Mouse (Mus musculus) stomach, embryonic 16.5 days (tissue): ENCODE measurements around the gene Rhbdd3. TPM values are rescaled to one million over a fixed set of nuclear protein-coding genes. Genes with fewer than 3 reads are reported as not detected.

Experiments
- ATAC-seq: fragments of 200-750 bp; cut with Nextera tagmentation; 2 replicates; pipeline ENCODE4 v1.8.0; 2017; ENCODE audit warnings: moderate number of reproducible peaks, moderate TSS enrichment; ENCODE audit not compliant: insufficient read depth, low FRiP score
- H3K27ac ChIP-seq: fragments of 300-500 bp; sonication (generic); 2 replicates; pipeline ENCODE4 v1.5.1; 2014; ENCODE audit warnings: low read length
- H3K27me3 ChIP-seq: fragments of 300-500 bp; sonication (generic); 2 replicates; pipeline ENCODE4 v1.6.1; 2014; ENCODE audit warnings: low read length, control low read depth, mixed read lengths; ENCODE audit not compliant: control insufficient read depth, insufficient read depth
- H3K36me3 ChIP-seq: fragments of 300-500 bp; sonication (generic); 2 replicates; pipeline ENCODE4 v1.6.1; 2014; ENCODE audit warnings: low read length; ENCODE audit not compliant: control insufficient read depth, insufficient read depth
- H3K4me1 ChIP-seq: fragments of 300-500 bp; sonication (generic); 2 replicates; pipeline ENCODE4 v1.6.1; 2014; ENCODE audit warnings: low read length, control low read depth, mixed read lengths; ENCODE audit not compliant: control insufficient read depth, insufficient read depth
- H3K4me2 ChIP-seq: fragments of 300-500 bp; sonication (generic); 2 replicates; pipeline ENCODE4 v1.6.1; 2014; ENCODE audit warnings: low read depth, low read length, mixed read lengths
- H3K4me3 ChIP-seq: fragments of 300-500 bp; sonication (generic); replicated peaks from 2 replicates; pipeline ENCODE4 v1.5.1; 2014; ENCODE audit warnings: mild to moderate bottlenecking, low read length
- H3K9ac ChIP-seq: fragments of 300-500 bp; sonication (generic); 2 replicates; pipeline ENCODE4 v1.6.1; 2014; ENCODE audit warnings: low read length
- H3K9me3 ChIP-seq: fragments of 300-500 bp; sonication (generic); replicated peaks from 2 replicates; pipeline ENCODE4 v1.6.1; 2016; ENCODE audit warnings: low read length, control low read depth; ENCODE audit not compliant: control insufficient read depth
- WGBS: fragments of 180-500 bp; shearing (Covaris S2); extraction: QIAGEN DNeasy Blood & Tissue Kit; methylation state at CpG from one replicate; pipeline ENCODE4 v1.1.7; 2014; 5-methylcytosine and 5-hydroxymethylcytosine counted together
- polyA plus RNA-seq: library from polyadenylated mRNA; unstranded; fragments of >200 nt; fragmentation: Nextera tagmentation; extraction: Ambion mirVana; gene quantifications from 2 replicates; pipeline ENCODE4 v1.2.1, GENCODE M21; 2015

Gene Rhbdd3
- polyA plus RNA-seq, 1 experiment from 2014 or later, result 25.2 TPM

DNA sequence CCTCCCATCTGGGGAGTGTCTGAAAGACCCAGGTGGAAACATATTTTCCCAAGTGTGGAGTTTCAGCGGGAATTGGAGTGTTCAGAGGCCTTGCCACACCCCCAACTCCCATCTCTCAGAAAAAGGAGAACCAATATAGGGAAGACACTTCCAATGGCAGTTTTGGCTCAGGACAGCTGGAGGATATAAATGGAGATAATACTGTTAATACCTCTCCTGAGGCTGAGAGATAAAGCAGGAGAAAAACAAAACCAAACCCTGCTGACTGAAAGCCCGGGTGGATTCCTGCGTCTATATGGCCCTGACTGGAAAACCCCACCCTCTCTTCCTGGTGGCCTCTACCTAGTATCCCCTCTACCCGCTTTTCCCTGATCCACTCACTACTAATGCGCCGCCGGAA, 3.7 kb downstream of the Rhbdd3 start:
- Histone ChIP-seq H3K27ac (no peak overlapping the region), H3K9me3 (no peaks in the 10 kb centered on the region), H3K4me1 (peaks cover 17% of the 10 kb centered on the region; the same call in 1 of the 2 replicates), H3K27me3 (no peaks in the 10 kb centered on the region), H3K4me3 (no peak overlapping the region), H3K4me2 (no peak overlapping the region), H3K36me3 (no peaks in the 10 kb centered on the region), H3K9ac (no peak overlapping the region)
- no peak for ATAC-seq
- 86% methylated on average over 7 of the region's 7 CpGs for WGBS

DNA sequence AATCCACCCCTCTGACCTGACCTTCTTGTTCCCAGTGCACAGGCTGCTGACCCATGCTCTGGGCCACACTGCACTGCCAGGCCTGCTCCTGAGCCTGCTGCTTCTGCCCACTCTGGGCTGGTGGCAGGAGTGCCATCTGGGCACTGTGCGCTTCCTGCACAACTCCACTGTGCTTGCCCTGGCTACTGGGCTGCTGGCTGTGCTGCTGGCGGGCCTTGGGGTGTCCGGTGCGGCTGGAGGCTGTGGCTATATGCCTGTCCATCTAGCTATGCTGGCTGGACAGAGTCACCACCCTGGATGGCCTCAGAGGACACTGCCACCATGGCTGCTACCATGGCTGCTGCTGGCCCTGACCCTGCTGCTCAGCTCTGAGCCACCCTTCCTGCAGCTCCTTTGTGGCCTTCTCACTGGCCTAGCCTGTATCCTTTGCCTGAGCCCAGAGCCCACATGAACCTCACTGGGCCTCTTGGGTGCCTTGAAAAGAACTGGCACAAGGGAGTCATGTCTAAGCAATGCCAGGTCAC, 5.3 kb downstream of the Rhbdd3 start:
- Histone ChIP-seq H3K4me1 (peaks cover 15% of the 10 kb centered on the region; the same call in 1 of the 2 replicates), H3K9ac (no peak overlapping the region), H3K36me3 (no peaks in the 10 kb centered on the region), H3K9me3 (no peaks in the 10 kb centered on the region), H3K27me3 (no peaks in the 10 kb centered on the region), H3K27ac (no peak overlapping the region), H3K4me2 (no peak overlapping the region), H3K4me3 (no peak overlapping the region)
- 99% methylated on average over 4 of the region's 4 CpGs for WGBS
- ATAC-seq, result no peak

DNA sequence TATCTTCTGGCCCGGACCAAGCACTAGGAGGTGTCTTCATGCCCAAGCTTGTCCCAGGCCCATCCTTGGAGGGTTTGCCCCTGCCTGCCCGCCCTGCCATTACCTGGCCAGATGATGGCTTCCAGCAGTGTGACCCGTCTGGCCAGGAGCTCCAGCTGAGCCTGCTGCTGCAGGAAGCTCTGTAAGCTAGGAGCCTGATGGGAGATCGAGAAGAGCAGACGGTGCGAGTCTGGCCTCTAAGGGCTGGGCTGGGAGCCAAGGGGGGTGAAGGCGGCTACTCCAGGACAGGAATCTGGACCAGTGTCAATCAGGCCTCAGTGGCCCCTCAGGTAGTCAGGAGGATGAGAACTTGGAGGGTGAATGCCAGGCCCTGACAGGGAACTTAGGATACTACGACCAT, 10.7 kb downstream of the Rhbdd3 start:
- no peaks in the 10 kb centered on the region for H3K4me1 ChIP-seq
- no peak overlapping the region for H3K27ac ChIP-seq
- no peaks in the 10 kb centered on the region for H3K9me3 ChIP-seq
- 64% methylated on average over 8 of the region's 8 CpGs for WGBS
- H3K4me3 ChIP-seq, result no peak overlapping the region
- H3K9ac ChIP-seq, result no peak overlapping the region
- no peak overlapping the region for H3K4me2 ChIP-seq
- H3K36me3 ChIP-seq, result no peaks in the 10 kb centered on the region
- ATAC-seq, result no peak
- H3K27me3 ChIP-seq, result no peaks in the 10 kb centered on the region

DNA sequence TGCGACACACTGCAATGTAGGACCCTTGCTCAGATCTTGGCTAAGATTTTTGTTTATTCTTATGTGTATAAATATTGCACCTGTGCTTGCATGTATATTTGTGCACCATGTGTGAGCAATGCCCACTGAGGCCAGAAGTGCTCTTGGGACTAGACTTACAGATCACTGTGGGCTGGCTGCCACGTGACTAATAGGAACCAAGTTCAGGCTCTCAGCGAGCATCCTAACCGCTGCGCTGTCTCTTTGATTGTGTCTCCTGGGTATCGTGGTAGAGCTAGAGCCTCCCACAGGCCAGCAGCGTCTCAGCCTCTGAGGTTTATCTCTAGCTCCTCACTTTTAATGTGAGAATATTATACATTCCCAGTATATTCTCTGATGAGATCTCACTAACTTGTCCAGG, 14.9 kb downstream of the Rhbdd3 start:
- no peak overlapping the region for H3K4me2 ChIP-seq
- ATAC-seq, result no peak
- H3K27ac ChIP-seq, result no peak overlapping the region
- no peaks in the 10 kb centered on the region for H3K9me3 ChIP-seq
- no peak overlapping the region for H3K9ac ChIP-seq
- WGBS, result 79% methylated on average over 7 of the region's 7 CpGs
- no peak overlapping the region for H3K4me3 ChIP-seq
- no peaks in the 10 kb centered on the region for H3K4me1 ChIP-seq
- H3K27me3 ChIP-seq, result no peaks in the 10 kb centered on the region
- no peaks in the 10 kb centered on the region for H3K36me3 ChIP-seq

DNA sequence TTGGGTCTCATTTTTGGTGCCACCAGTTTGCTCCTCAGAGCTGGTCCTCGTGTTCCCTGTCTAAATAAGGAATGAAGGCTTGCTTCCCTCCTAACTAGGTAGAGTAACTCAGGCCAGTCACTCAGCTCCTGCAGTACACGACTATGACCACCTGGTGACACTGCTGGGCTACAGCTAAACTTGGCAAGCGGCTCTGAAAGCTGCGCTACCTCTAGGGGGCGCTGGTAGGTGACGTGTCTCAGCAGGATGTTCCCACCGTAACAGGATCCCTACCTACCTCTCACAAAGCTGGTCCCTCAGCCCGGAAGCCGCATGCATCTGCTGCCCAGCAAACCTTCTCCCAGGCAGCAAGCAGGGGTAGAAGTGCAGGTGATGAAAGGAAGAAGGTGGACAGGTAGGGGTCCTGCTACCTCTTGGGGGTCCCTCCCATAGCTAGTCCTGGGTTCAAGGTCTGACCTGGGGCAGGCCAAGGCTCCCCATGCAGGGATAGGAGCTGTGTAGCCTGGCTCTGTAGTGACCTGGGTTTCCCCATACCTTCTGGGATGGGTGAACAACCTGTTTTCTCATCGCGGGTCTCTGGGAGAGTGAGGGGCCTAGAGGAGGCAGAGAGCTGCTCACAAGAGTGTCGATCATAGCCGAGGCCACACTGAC, 16.3 kb downstream of the Rhbdd3 start:
- Histone ChIP-seq H3K4me2 (no peak overlapping the region), H3K9ac (no peak overlapping the region), H3K9me3 (no peaks in the 10 kb centered on the region), H3K27ac (no peak overlapping the region), H3K4me1 (no peaks in the 10 kb centered on the region), H3K27me3 (no peaks in the 10 kb centered on the region), H3K36me3 (no peaks in the 10 kb centered on the region), H3K4me3 (no peak overlapping the region)
- peak; percentile 69 for ATAC-seq
- WGBS, result 28% methylated on average over 13 of the region's 13 CpGs

DNA sequence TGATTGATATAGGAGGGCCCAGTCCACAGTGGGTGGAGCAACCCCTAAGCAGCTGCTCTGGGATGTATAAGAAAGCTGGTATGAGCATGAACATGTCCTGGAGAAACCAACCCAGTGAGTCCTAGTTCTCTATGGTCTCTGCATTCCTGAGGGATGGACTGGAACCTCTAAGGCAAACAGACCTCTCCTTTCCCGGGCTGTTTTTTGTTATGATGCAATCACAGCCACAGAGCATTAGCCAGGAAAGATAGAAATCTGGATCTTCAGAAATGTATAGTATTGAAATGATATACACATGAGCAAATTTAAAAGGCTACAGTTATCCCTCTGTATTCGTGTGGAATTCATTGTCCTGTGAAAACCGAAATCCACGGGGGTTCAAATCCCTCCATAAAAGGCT, 27.0 kb downstream of the Rhbdd3 start:
- WGBS, result 77% methylated on average over 4 of the region's 4 CpGs
- Histone ChIP-seq H3K4me1 (no peaks in the 10 kb centered on the region), H3K4me3 (no peak overlapping the region), H3K27ac (no peak overlapping the region), H3K27me3 (no peaks in the 10 kb centered on the region), H3K36me3 (no peaks in the 10 kb centered on the region), H3K9ac (no peak overlapping the region), H3K4me2 (no peak overlapping the region), H3K9me3 (no peaks in the 10 kb centered on the region)
- ATAC-seq, result no peak

DNA sequence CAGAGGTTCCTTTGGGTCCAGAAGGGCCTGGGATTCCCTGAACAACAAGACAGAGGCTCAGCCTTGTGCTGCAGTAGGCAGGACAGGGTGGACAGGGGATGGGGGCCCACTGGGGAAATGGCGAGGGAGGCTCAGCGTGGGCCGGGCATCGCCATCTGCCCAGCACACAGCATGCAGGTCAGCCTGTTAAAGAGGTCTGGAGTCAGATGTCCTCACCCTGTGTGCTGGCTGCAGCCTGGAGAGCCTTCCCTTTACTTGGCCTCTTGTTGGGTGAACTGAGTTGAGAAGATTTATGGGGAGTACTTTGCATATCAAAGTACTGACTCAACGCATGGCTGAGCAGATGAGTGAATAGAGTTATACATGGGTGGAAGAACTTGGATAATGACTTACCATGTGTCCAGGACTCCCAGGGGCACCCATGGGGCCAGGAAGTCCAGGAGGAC, 30.3 kb downstream of the Rhbdd3 start:
- H3K27me3 ChIP-seq, result no peaks in the 10 kb centered on the region
- no peak overlapping the region for H3K4me2 ChIP-seq
- H3K36me3 ChIP-seq, result no peaks in the 10 kb centered on the region
- 54% methylated on average over 5 of the region's 5 CpGs for WGBS
- H3K9ac ChIP-seq, result no peak overlapping the region
- no peaks in the 10 kb centered on the region for H3K9me3 ChIP-seq
- no peak for ATAC-seq
- no peaks in the 10 kb centered on the region for H3K4me1 ChIP-seq
- no peak overlapping the region for H3K27ac ChIP-seq
- H3K4me3 ChIP-seq, result no peak overlapping the region

DNA sequence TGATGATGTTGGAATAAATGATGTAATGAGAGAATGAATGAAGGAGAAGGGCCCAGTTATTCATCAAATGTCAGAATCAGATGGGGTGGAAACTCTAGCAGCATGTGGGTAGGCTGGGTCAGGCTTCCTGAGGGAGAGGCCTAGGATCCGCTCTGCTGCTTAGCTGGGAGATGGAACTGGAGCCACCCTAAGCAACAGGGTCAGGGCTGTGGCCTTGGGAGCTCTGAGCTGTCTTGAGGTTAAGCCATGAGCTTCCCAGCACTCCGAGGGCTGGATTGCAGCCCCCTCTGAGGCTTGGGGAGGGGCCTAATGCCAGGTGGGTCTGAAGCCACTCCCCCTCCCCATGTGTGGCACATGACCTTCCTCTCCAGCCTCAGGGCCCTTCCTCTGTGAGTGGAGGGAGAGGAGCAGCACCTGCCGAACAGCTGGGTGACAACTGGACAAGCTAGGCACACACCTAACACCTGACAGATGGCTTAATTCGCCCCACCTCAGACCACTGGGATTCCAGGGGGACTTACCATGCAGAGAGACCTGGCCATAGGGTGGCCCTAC, 31.5 kb downstream of the Rhbdd3 start:
- Histone ChIP-seq H3K9ac (no peak overlapping the region), H3K4me1 (no peaks in the 10 kb centered on the region)
- 72% methylated on average over 4 of the region's 4 CpGs for WGBS

DNA sequence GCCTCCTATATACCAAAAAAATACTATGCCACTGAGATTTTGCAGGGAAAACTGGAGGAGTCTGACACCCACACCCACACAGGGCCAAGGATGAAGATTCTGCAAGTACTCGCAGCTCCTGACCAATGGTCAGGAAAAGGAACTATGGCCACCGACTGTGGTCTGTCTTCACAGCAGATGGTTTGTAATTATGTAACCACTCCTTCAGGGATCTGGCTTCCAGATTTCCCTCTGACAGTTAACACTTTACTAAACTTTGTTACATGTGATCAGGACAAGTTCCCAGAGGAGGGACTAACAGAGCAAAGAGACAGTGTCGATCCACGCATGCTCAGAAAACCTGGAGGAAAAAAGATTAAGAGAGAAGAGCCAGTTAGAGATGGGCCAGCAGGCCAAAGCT, 34.0 kb downstream of the Rhbdd3 start:
- no peak overlapping the region for H3K27ac ChIP-seq
- H3K4me2 ChIP-seq, result no peak overlapping the region
- 63% methylated on average over 4 of the region's 4 CpGs for WGBS
- no peak overlapping the region for H3K4me3 ChIP-seq
- H3K4me1 ChIP-seq, result no peaks in the 10 kb centered on the region
- ATAC-seq, result no peak
- no peaks in the 10 kb centered on the region for H3K9me3 ChIP-seq
- H3K27me3 ChIP-seq, result no peaks in the 10 kb centered on the region
- no peak overlapping the region for H3K9ac ChIP-seq
- no peaks in the 10 kb centered on the region for H3K36me3 ChIP-seq

More for the DNA sequence above, 31.5 kb downstream of the Rhbdd3 start:
- H3K4me2 ChIP-seq, result no peak overlapping the region
- H3K9me3 ChIP-seq, result no peaks in the 10 kb centered on the region
- no peak for ATAC-seq
- H3K36me3 ChIP-seq, result no peaks in the 10 kb centered on the region
- no peak overlapping the region for H3K27ac ChIP-seq
- H3K27me3 ChIP-seq, result no peaks in the 10 kb centered on the region
- H3K4me3 ChIP-seq, result no peak overlapping the region
